ENCODE assay signal across 17 mouse cellular contexts in genomic region chr10:127127711-127128279, GRCm38 (mm10). TPM values are rescaled to one million over a fixed set of nuclear protein-coding genes. Genes with fewer than 3 reads are reported as not detected.
DNase-seq lines count a peak whose midpoint lies in the region; ATAC-seq and TF ChIP-seq lines count a peak whose summit lies in the region.
"Had no signal": no experiment of that assay in that cellular context is flagged by ENCODE, and none has a peak within 500 bp of the region (broad histone marks: within the 10 kb centered on the region; RNA-seq: fewer than 3 reads in every experiment).

No protein-coding gene starts in this region.

- H3K4me1 ChIP-seq in liver, embryonic 11.5 days (replicated peaks; ENCODE audit: control insufficient read depth, insufficient read depth, low read length): peaks cover 33% of the 10 kb centered on the region
- H3K4me1 ChIP-seq in kidney, adult 2 months (ENCODE audit: control insufficient read depth, insufficient read depth, low read length): 0 out of 2 replicates have a peak, but pooled peaks cover 2% of the 10 kb centered on the region
- H3K4me1 ChIP-seq in hindbrain, embryonic 12.5 days: peaks cover 6% of the 10 kb centered on the region

- H3K9me3 ChIP-seq in liver, embryonic 11.5 days (ENCODE audit: control insufficient read depth, low read length): no peaks in the 10 kb centered on the region
- H3K9me3 ChIP-seq in hindbrain, embryonic 12.5 days (replicated peaks): no peaks in the 10 kb centered on the region
- H3K9me3 ChIP-seq: forebrain, embryonic 12.5 days; hindbrain, embryonic 13.5 days; intestine, embryonic 15.5 days; megakaryocyte, embryonic 14.5 days; neural tube, embryonic 13.5 days had no signal

- no peak overlapping the region for H3K4me2 ChIP-seq in liver, embryonic 11.5 days
- H3K4me2 ChIP-seq in hindbrain, embryonic 12.5 days (replicated peaks): no peak overlapping the region
- H3K4me2 ChIP-seq: forebrain, embryonic 12.5 days; hindbrain, embryonic 13.5 days; intestine, embryonic 15.5 days; neural tube, embryonic 13.5 days had no signal

- WGBS in liver, embryonic 11.5 days: 68% methylated on average over 7 of the region's 7 CpGs
- WGBS in kidney, adult 2 months: 71% methylated on average over 7 of the region's 7 CpGs
- 83% methylated on average over 7 of the region's 7 CpGs for WGBS in hindbrain, embryonic 12.5 days

- no peak for TF ChIP-seq POLR2A in kidney, adult 2 months (IDR thresholded peaks at IDR 0.05; ENCODE audit: low read depth, low read length)

- H3K27me3 ChIP-seq in liver, embryonic 11.5 days (replicated peaks; ENCODE audit: control insufficient read depth, insufficient read depth, low read length): no peaks in the 10 kb centered on the region
- H3K27me3 ChIP-seq in kidney, adult 2 months (replicated peaks; ENCODE audit: control insufficient read depth, insufficient read depth, low read length): no peaks in the 10 kb centered on the region
- no peaks in the 10 kb centered on the region for H3K27me3 ChIP-seq in hindbrain, embryonic 12.5 days
- H3K27me3 ChIP-seq: hindbrain, embryonic 13.5 days; intestine, embryonic 15.5 days; megakaryocyte, embryonic 14.5 days; neural tube, embryonic 13.5 days had no signal

- ATAC-seq in liver, embryonic 11.5 days (replicated peaks; ENCODE audit: low FRiP score): no peak
- ATAC-seq in megakaryocyte-erythroid progenitor cell, adult 5-6 weeks (replicated peaks; ENCODE audit: low FRiP score, low TSS enrichment, poor library complexity, severe bottlenecking): peak; percentile 35
- ATAC-seq in hindbrain, embryonic 12.5 days (ENCODE audit: low FRiP score): no peak
- ATAC-seq: intestine, embryonic 15.5 days had no signal

- TF ChIP-seq CTCF in kidney, adult 2 months (conservative IDR thresholded peaks at IDR 0.05; ENCODE audit: insufficient read depth, insufficient read length, low read depth, low read length): no peak

- H3K4me3 ChIP-seq in liver, embryonic 11.5 days (ENCODE audit: low read depth, low read length): no peak overlapping the region
- H3K4me3 ChIP-seq in kidney, adult 2 months (ENCODE audit: insufficient read depth, low read depth, low read length): no peak overlapping the region
- H3K4me3 ChIP-seq in hindbrain, embryonic 12.5 days: no peak overlapping the region
- H3K4me3 ChIP-seq: forebrain, embryonic 12.5 days; hindbrain, embryonic 13.5 days; intestine, embryonic 15.5 days; megakaryocyte, embryonic 14.5 days; neural tube, embryonic 13.5 days had no signal

- DNase-seq in adrenal gland, postnatal 10 days: peak; percentile 33
- DNase-seq in adrenal gland, postnatal 4 days (ENCODE audit: low spot score in 2 of 2): no peak
- DNase-seq in NIH3T3 (ENCODE audit: low read depth): peak; percentile 75
- no peak for DNase-seq in liver, embryonic 11.5 days (ENCODE audit: low spot score)
- no peak for DNase-seq in kidney, adult 2 months
- DNase-seq in thymus, postnatal 14 days: no peak
- DNase-seq: cerebellum, adult 2 months; heart, adult 18-20 months; right cerebral cortex, postnatal 4 days had no signal

- H3K36me3 ChIP-seq in liver, embryonic 11.5 days (ENCODE audit: control insufficient read depth, insufficient read depth, low read length): no peaks in the 10 kb centered on the region
- no peaks in the 10 kb centered on the region for H3K36me3 ChIP-seq in kidney, adult 2 months (ENCODE audit: control insufficient read depth, insufficient read depth, low read length)
- H3K36me3 ChIP-seq in hindbrain, embryonic 12.5 days: no peaks in the 10 kb centered on the region
- H3K36me3 ChIP-seq: forebrain, embryonic 12.5 days; hindbrain, embryonic 13.5 days; intestine, embryonic 15.5 days; neural tube, embryonic 13.5 days had no signal

- peak overlapping the region; percentile 34; the same call in 1 of the 2 replicates for H3K27ac ChIP-seq in liver, embryonic 11.5 days (ENCODE audit: low read depth, low read length)
- H3K27ac ChIP-seq in kidney, adult 2 months (ENCODE audit: insufficient read depth, low read depth, low read length): no peak overlapping the region
- H3K27ac ChIP-seq in hindbrain, embryonic 12.5 days: no peak overlapping the region
- H3K27ac ChIP-seq: forebrain, embryonic 12.5 days; hindbrain, embryonic 13.5 days; intestine, embryonic 15.5 days; kidney, postnatal 0 days; neural tube, embryonic 13.5 days had no signal

- no peak overlapping the region for H3K9ac ChIP-seq in liver, embryonic 11.5 days (ENCODE audit: low read depth, low read length)
- H3K9ac ChIP-seq in hindbrain, embryonic 12.5 days: no peak overlapping the region
- H3K9ac ChIP-seq: forebrain, embryonic 12.5 days; hindbrain, embryonic 13.5 days; intestine, embryonic 15.5 days; neural tube, embryonic 13.5 days had no signal

RNA-seq across cellular contexts. Expression of gene Os9, which starts 6.9 kb away (rescaled TPM):
- total RNA-seq in adrenal gland, postnatal 10 days (2021): 10 to 100 TPM; 82.0 to 88.6 TPM
- total RNA-seq in adrenal gland, postnatal 4 days (2021): 100 to 1,000 TPM; 109 to 112 TPM
- 51.2 and 54.7 TPM in 2 replicates for polyA plus RNA-seq in liver, embryonic 11.5 days (2014; fragmentation: Nextera tagmentation; extraction: Ambion mirVana)
- 55.8 and 64.5 TPM in 2 replicates for total RNA-seq in megakaryocyte-erythroid progenitor cell, adult 5-6 weeks (2014; fragmentation: Nextera tagmentation)
- total RNA-seq in megakaryocyte-erythroid progenitor cell, adult 5-6 weeks (2017): 152 and 154 TPM in 2 replicates
- polyA plus RNA-seq in kidney, adult 2 months (2012; rRNA removed): 108 and 114 TPM in 2 replicates
- 118 TPM in 2 replicates for polyA plus RNA-seq in hindbrain, embryonic 12.5 days (2016; fragmentation: Nextera tagmentation; extraction: Ambion mirVana)

RNA-seq across cellular contexts. Expression of gene B4galnt1, which starts 37.2 kb away (rescaled TPM):
- 10 to 100 TPM; 12.7 to 16.3 TPM for total RNA-seq in adrenal gland, postnatal 10 days (2021)
- total RNA-seq in adrenal gland, postnatal 4 days (2021): 10 to 100 TPM; 10.6 to 11.7 TPM
- 21.6 and 26.3 TPM in 2 replicates for polyA plus RNA-seq in liver, embryonic 11.5 days (2014; fragmentation: Nextera tagmentation; extraction: Ambion mirVana)
- 67.2 and 84.7 TPM in 2 replicates for total RNA-seq in megakaryocyte-erythroid progenitor cell, adult 5-6 weeks (2014; fragmentation: Nextera tagmentation)
- 18.5 and 23.3 TPM in 2 replicates for total RNA-seq in megakaryocyte-erythroid progenitor cell, adult 5-6 weeks (2017)
- 15.4 and 27.5 TPM in 2 replicates for polyA plus RNA-seq in kidney, adult 2 months (2012; rRNA removed)
- 21.6 and 25.8 TPM in 2 replicates for polyA plus RNA-seq in hindbrain, embryonic 12.5 days (2016; fragmentation: Nextera tagmentation; extraction: Ambion mirVana)

RNA-seq across cellular contexts. Expression of gene Slc26a10, which starts 52.6 kb away (rescaled TPM):
- total RNA-seq in adrenal gland, postnatal 10 days (2021): 10 to 100 TPM in 1 of 2 experiments, 1 to 10 TPM in 1; 7.4 to 13.7 TPM
- 1 to 10 TPM; 1.6 to 3.0 TPM for total RNA-seq in adrenal gland, postnatal 4 days (2021)
- 3.6 and 5.2 TPM in 2 replicates for polyA plus RNA-seq in liver, embryonic 11.5 days (2014; fragmentation: Nextera tagmentation; extraction: Ambion mirVana)
- total RNA-seq in megakaryocyte-erythroid progenitor cell, adult 5-6 weeks (2014; fragmentation: Nextera tagmentation): 1.8 TPM in 1 of 2 replicates, not detected in the other
- 1.8 TPM in 1 of 2 replicates, not detected in the other for total RNA-seq in megakaryocyte-erythroid progenitor cell, adult 5-6 weeks (2017)
- polyA plus RNA-seq in kidney, adult 2 months (2012; rRNA removed): 6.6 and 8.1 TPM in 2 replicates
- 1.2 and 2.2 TPM in 2 replicates for polyA plus RNA-seq in hindbrain, embryonic 12.5 days (2016; fragmentation: Nextera tagmentation; extraction: Ambion mirVana)

RNA-seq across cellular contexts. Expression of gene Agap2, which starts 52.7 kb away (rescaled TPM):
- total RNA-seq in adrenal gland, postnatal 10 days (2021): 1 to 10 TPM; 5.7 to 6.2 TPM
- 1 to 10 TPM; 3.6 to 4.1 TPM for total RNA-seq in adrenal gland, postnatal 4 days (2021)
- 2.2 and 2.3 TPM in 2 replicates for polyA plus RNA-seq in liver, embryonic 11.5 days (2014; fragmentation: Nextera tagmentation; extraction: Ambion mirVana)
- 19.7 and 45.9 TPM in 2 replicates for total RNA-seq in megakaryocyte-erythroid progenitor cell, adult 5-6 weeks (2014; fragmentation: Nextera tagmentation)
- 26.4 and 43.3 TPM in 2 replicates for total RNA-seq in megakaryocyte-erythroid progenitor cell, adult 5-6 weeks (2017)
- polyA plus RNA-seq in kidney, adult 2 months (2012; rRNA removed): 1.3 and 2.2 TPM in 2 replicates
- polyA plus RNA-seq in hindbrain, embryonic 12.5 days (2016; fragmentation: Nextera tagmentation; extraction: Ambion mirVana): 1.7 and 2.0 TPM in 2 replicates

RNA-seq across cellular contexts. Expression of gene Tspan31, which starts 57.7 kb away (rescaled TPM):
- 10 to 100 TPM; 81.7 to 94.3 TPM for total RNA-seq in adrenal gland, postnatal 10 days (2021)
- 10 to 100 TPM; 87.6 to 96.4 TPM for total RNA-seq in adrenal gland, postnatal 4 days (2021)
- polyA plus RNA-seq in liver, embryonic 11.5 days (2014; fragmentation: Nextera tagmentation; extraction: Ambion mirVana): 112 and 121 TPM in 2 replicates
- total RNA-seq in megakaryocyte-erythroid progenitor cell, adult 5-6 weeks (2014; fragmentation: Nextera tagmentation): 43.9 and 73.9 TPM in 2 replicates
- total RNA-seq in megakaryocyte-erythroid progenitor cell, adult 5-6 weeks (2017): 28.9 and 55.3 TPM in 2 replicates
- polyA plus RNA-seq in kidney, adult 2 months (2012; rRNA removed): 102 and 117 TPM in 2 replicates
- polyA plus RNA-seq in hindbrain, embryonic 12.5 days (2016; fragmentation: Nextera tagmentation; extraction: Ambion mirVana): 141 and 148 TPM in 2 replicates

Comparison
In these comparisons a context has a peak if more than half of its experiments do, and no peak if none do; other contexts are left out.
1. DNase-seq: peak in adrenal gland, postnatal 10 days (single experiment) and NIH3T3 (single experiment); none in adrenal gland, postnatal 4 days (0 of 2), liver, embryonic 11.5 days (single experiment), kidney, adult 2 months (single experiment) and thymus, postnatal 14 days (single experiment).